Mouse (Mus musculus): ENCODE results near the gene Abcb8.

DNA sequence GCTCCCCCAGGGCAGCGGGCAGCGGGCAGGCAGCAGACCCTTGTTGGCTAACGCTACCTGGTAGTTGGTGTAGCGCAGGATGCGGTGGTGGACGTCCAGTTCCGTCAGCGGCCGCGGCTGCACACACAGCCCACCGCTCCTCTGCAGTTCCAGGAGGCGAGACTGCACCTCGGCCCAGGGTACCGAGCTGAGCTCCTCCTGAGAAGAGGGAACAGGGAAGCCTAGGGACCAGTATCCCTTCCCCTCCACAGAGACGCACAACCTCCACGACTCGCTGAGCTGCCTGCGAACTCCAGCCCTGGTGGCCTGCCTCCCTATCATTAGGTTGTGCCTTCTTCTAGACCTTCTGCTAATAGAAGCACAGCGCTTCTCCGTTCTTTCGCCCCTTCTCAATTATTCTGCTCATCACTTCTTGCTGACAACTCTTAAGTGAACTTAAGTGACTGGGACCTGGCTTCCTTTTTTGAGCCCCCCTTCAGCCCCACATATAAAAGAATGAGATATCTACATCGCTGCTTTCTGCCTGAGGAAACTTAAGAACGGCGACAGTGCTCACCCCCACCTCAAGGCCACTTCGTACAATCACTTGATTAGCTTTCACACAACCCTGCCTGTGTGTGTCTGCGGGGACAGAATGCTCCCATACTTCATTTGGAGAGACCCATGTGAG lies 5.1 kb upstream of the Abcb8 start:
- no peak for TF ChIP-seq CTCF (IDR thresholded peaks at IDR 0.05)
- TF ChIP-seq POLR2A (IDR thresholded peaks at IDR 0.05; ENCODE audit: insufficient read depth, low read depth, low read length): no peak

Data from heart, adult 2 months (tissue).